In the genomic region with DNA sequence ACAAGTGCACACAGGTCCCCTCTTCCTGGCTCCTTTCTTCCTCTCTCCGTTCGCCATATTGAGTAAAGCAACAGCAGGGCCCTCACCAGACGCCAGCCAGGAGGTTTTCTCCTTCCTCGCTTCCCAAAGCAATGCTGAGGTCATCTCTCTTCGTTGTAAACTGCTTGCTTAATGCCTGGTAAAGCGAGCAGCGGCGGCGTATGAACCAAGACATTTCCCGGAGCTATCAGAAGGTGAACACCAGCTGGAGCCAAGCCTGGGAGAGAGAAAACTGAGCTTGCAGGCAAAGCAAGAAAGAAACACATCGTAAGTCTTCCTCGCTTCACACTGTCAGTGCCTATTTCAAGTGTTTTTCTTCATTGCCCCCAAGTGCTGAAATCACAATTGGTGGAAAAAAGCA, we compare ENCODE assay signal across 16 mouse cellular contexts.
"Had no signal": no experiment of that assay in that cellular context is flagged by ENCODE, and none has a peak within 500 bp of the region (broad histone marks: within the 10 kb centered on the region; RNA-seq: fewer than 3 reads in every experiment).

No protein-coding gene starts in this region.

- ATAC-seq: midbrain, embryonic 16.5 days had no signal

- H3K9ac ChIP-seq: lung, embryonic 14.5 days; midbrain, embryonic 12.5 days; neural tube, embryonic 13.5 days had no signal

- H3K9me3 ChIP-seq: midbrain, embryonic 10.5 days; midbrain, embryonic 12.5 days; neural tube, embryonic 13.5 days had no signal

- H3K27me3 ChIP-seq: midbrain, embryonic 12.5 days; neural tube, embryonic 13.5 days had no signal

- H3K4me3 ChIP-seq: midbrain, embryonic 10.5 days; midbrain, embryonic 12.5 days; myocyte; neural tube, embryonic 13.5 days had no signal

- H3K4me2 ChIP-seq: lung, embryonic 14.5 days; midbrain, embryonic 12.5 days; neural tube, embryonic 13.5 days had no signal

- H3K27ac ChIP-seq: midbrain, embryonic 10.5 days; midbrain, embryonic 12.5 days; neural tube, embryonic 13.5 days had no signal

- DNase-seq: lung, adult 18-20 months; lung, embryonic 14.5 days; lung, postnatal 10 days; lung, postnatal 4 days; midbrain, embryonic 14.5 days; right cerebral cortex, postnatal 25 days; right cerebral cortex, postnatal 4 days; spleen, adult 18-20 months; thymus, adult 18-20 months; thymus, postnatal 14 days; thymus, postnatal 36 days had no signal

- H3K4me1 ChIP-seq: midbrain, embryonic 10.5 days; midbrain, embryonic 12.5 days; neural tube, embryonic 13.5 days had no signal

- H3K36me3 ChIP-seq: midbrain, embryonic 10.5 days; midbrain, embryonic 12.5 days; neural tube, embryonic 13.5 days had no signal
